Mouse (Mus musculus): Measurements from ENCODE around the gene H13. TPM values are rescaled to one million over a fixed set of nuclear protein-coding genes. Genes with fewer than 3 reads are reported as not detected.
"Not testable (repeated sequence)": the region's sequence is repeated elsewhere in the genome, so short reads cannot be mapped to it uniquely, and the experiment has no call there.

H13 gene
- total RNA-seq, 4 experiments from 2014 or later, result 25.7 to 34.6 (median 28.7) TPM

GRCm38 (mm10) chr2:152661163-152661562 lies 8.1 kb upstream of the H13 start:
- DNase-seq (ENCODE audit: low spot score in 2 of 2), result no peak

- not testable (repeated sequence) for DNase-seq (ENCODE audit: low spot score in 2 of 2)
Measured at GRCm38 (mm10) chr2:152666191-152666590, 3.1 kb upstream of the H13 start.

GRCm38 (mm10) chr2:152669639-152670484 lies 601 bp downstream of the H13 start:
- peak in 1 of 2 experiments; percentile 34 for DNase-seq (ENCODE audit: low spot score in 2 of 2)

- no peak for DNase-seq (ENCODE audit: low spot score in 2 of 2)
Measured at GRCm38 (mm10) chr2:152670983-152671641, 1.9 kb downstream of the H13 start.

GRCm38 (mm10) chr2:152671642-152671999 lies 2.4 kb downstream of the H13 start:
- DNase-seq (ENCODE audit: low spot score in 2 of 2), result no peak

GRCm38 (mm10) chr2:152672166-152672565 lies 2.9 kb downstream of the H13 start:
- DNase-seq (ENCODE audit: low spot score in 2 of 2), result peak; percentile 38 to 40

GRCm38 (mm10) chr2:152674148-152674547 lies 4.9 kb downstream of the H13 start:
- DNase-seq (ENCODE audit: low spot score in 2 of 2), result no peak

- no peak for DNase-seq (ENCODE audit: low spot score in 2 of 2)
Measured at GRCm38 (mm10) chr2:152675252-152675791, 6.1 kb downstream of the H13 start.

GRCm38 (mm10) chr2:152678302-152678701 lies 9.0 kb downstream of the H13 start:
- DNase-seq (ENCODE audit: low spot score in 2 of 2), result no peak

- no peak for DNase-seq (ENCODE audit: low spot score in 2 of 2)
Measured at GRCm38 (mm10) chr2:152678925-152679324, 9.7 kb downstream of the H13 start.

- no peak for DNase-seq (ENCODE audit: low spot score in 2 of 2)
Measured at GRCm38 (mm10) chr2:152679701-152680355, 10.6 kb downstream of the H13 start.

- DNase-seq (ENCODE audit: low spot score in 2 of 2), result no peak
Measured at GRCm38 (mm10) chr2:152683086-152683485, 13.8 kb downstream of the H13 start.

GRCm38 (mm10) chr2:152686399-152686798 lies 17.1 kb downstream of the H13 start:
- DNase-seq (ENCODE audit: low spot score in 2 of 2), result no peak

GRCm38 (mm10) chr2:152686806-152687267 lies 17.6 kb downstream of the H13 start, which contains the start of gene Mcts2:
Gene Mcts2, plus strand, starts transcription at chr2:152687035.
- peak; percentile 88 to 93 for DNase-seq (ENCODE audit: low spot score in 2 of 2)

- DNase-seq (ENCODE audit: low spot score in 2 of 2), result no peak
Measured at GRCm38 (mm10) chr2:152691564-152692217, 22.4 kb downstream of the H13 start.

GRCm38 (mm10) chr2:152693233-152693632 lies 24.0 kb downstream of the H13 start:
- peak in 1 of 2 experiments; percentile 36 for DNase-seq (ENCODE audit: low spot score in 2 of 2)

GRCm38 (mm10) chr2:152693735-152694134 lies 24.5 kb downstream of the H13 start:
- no peak for DNase-seq (ENCODE audit: low spot score in 2 of 2)

GRCm38 (mm10) chr2:152694708-152695107 lies 25.4 kb downstream of the H13 start:
- no peak for DNase-seq (ENCODE audit: low spot score in 2 of 2)

- no peak for DNase-seq (ENCODE audit: low spot score in 2 of 2)
Measured at GRCm38 (mm10) chr2:152696016-152696415, 26.8 kb downstream of the H13 start.

- DNase-seq (ENCODE audit: low spot score in 2 of 2), result peak; percentile 88
Measured at GRCm38 (mm10) chr2:152696476-152697164, 27.4 kb downstream of the H13 start.

GRCm38 (mm10) chr2:152700138-152700537 lies 30.9 kb downstream of the H13 start:
- no peak for DNase-seq (ENCODE audit: low spot score in 2 of 2)
